Mouse (Mus musculus): ENCODE data around the gene Foxo3.

DNA sequence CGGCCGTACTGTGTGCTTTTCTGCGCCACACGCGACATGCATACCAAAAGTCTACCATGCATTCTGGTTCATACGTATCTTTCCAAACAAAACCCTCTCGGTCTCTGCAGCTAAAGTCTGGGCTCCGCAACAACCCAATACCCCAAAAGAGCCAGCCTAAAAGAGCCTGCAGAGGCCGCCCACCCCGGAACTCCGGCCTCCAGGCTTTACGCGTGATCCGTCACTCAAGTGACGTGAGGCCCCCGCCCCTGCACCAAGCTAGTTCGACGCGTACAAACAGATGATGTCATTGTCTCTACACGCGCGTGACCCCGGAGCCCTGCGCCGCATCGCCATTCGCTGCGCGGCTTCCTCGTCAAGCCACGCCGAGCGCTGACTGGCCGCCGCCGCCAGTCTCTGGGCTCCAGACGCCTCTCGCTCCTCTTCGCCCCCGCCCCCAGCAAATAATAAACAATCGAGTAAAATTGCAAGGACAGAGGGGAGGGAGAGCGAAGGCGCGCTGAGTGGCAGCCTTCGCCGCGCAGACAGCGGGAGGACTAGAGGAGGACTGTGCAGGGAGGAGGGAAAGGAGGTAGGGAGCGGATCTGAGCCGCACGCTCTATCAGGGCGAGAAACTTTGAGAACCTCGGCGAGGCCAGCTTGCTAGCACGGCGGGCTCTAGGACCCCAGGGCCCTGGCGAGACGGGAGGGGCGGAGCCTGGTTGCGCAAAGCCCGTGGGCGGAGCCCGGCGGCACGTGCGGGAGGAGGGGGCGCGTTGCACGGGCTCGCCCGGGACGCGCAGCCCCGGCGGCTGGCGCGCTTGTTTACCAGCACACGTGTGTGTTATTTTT, 1.1 kb upstream of the Foxo3 start:
- TF ChIP-seq POLR2A (IDR thresholded peaks at IDR 0.05; ENCODE audit: extremely low read depth, insufficient read depth, low read length) (peak; percentile 74), CTCF (IDR thresholded peaks at IDR 0.05; ENCODE audit: low read depth, low read length) (no peak)

Measured in liver, adult 2 months (tissue).